Mouse (Mus musculus) B cell, adult (primary cell): Measurements from ENCODE around the gene Vmn2r22. TPM values are rescaled to one million over a fixed set of nuclear protein-coding genes. Genes with fewer than 3 reads are reported as not detected.

ENCODE experiments used
- total RNA-seq: library from RNA; stranded (reverse); gene quantifications from 4 replicates; pipeline ENCODE4 v1.2.4, GENCODE M21; 2023; ENCODE audit not compliant: inconsistent age

Gene Vmn2r22
- total RNA-seq = not detected in 4 replicates

GRCm38 (mm10) chr6:123650625-123651024 is at the start of gene Vmn2r22:
Gene Vmn2r22, minus strand, starts transcription at chr6:123650725.

Other genes with a start within 250 kb of the Vmn2r22 start
- not detected in 4 replicates for gene Vmn2r20, start 232.6 kb downstream of the Vmn2r22 start, total RNA-seq
- gene Vmn2r21, start 117.3 kb downstream of the Vmn2r22 start, total RNA-seq = not detected in 4 replicates
- gene Vmn2r23, start 51.9 kb upstream of the Vmn2r22 start, total RNA-seq = not detected in 4 replicates
- gene Vmn2r24, start 128.2 kb upstream of the Vmn2r22 start, total RNA-seq = not detected in 4 replicates
- not detected in 4 replicates for gene Vmn2r25, start 202.7 kb upstream of the Vmn2r22 start, total RNA-seq